In the genomic region with DNA sequence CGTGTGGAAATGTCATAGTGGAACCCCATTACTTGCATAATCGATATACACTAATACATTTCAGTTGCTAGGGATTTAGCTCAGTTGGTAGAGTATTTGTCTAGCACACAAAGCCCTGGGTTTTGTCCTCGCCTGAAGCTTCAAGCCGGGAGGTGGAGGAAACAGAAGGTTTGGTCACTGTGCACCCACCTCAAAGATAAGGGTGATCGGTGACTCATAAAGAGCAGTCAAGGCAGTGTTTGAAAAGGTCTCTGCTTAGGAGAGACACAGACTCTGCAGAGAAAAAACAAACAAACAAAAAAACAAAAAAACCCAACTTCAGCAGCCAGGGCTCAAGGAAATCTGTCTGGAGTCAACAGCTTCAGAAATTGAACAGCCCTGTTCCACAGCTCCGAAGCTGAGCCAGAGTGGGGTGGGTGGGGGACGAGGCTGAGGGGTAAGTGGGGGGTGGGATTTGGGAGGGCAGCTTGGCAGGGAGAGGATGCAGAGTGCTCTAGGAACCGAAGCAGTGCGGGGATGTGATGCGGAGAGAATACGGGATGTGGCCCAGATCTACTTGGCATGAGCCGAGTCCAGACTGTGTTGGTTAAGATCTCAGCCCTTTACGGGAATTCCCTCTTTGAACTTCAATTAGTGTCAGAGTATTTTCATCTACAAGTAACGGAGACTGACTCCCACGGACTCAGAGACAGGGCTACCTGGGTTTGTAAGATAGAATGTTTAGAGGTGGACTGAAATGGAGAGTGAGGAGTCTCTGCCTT, we compare ENCODE assay signal across 14 mouse cellular contexts. TPM values are rescaled to one million over a fixed set of nuclear protein-coding genes. Genes with fewer than 3 reads are reported as not detected.
DNase-seq lines count a peak whose midpoint lies in the region; ATAC-seq and TF ChIP-seq lines count a peak whose summit lies in the region.
"Had no signal": no experiment of that assay in that cellular context is flagged by ENCODE, and none has a peak within 500 bp of the region (broad histone marks: within the 10 kb centered on the region; RNA-seq: fewer than 3 reads in every experiment).

No protein-coding gene starts in this region.

- no peak overlapping the region for H3K4me2 ChIP-seq in forebrain, embryonic 14.5 days (ENCODE audit: low read length)
- H3K4me2 ChIP-seq in forebrain, embryonic 13.5 days = no peak overlapping the region
- H3K4me2 ChIP-seq in hindbrain, postnatal 0 days (ENCODE audit: low read depth, low read length) = no peak overlapping the region
- H3K4me2 ChIP-seq in limb, embryonic 15.5 days = no peak overlapping the region
- H3K4me2 ChIP-seq: intestine, embryonic 15.5 days; midbrain, embryonic 11.5 days had no signal

- H3K9ac ChIP-seq in forebrain, embryonic 14.5 days (ENCODE audit: low read length) = no peak overlapping the region
- no peak overlapping the region for H3K9ac ChIP-seq in forebrain, embryonic 13.5 days
- H3K9ac ChIP-seq in hindbrain, postnatal 0 days (replicated peaks; ENCODE audit: low read length) = no peak overlapping the region
- H3K9ac ChIP-seq in MEL (ENCODE audit: control insufficient read depth, low read depth, low read length, poor library complexity, severe bottlenecking) = peak overlapping the region; percentile 33
- no peak overlapping the region for H3K9ac ChIP-seq in limb, embryonic 15.5 days
- H3K9ac ChIP-seq: intestine, embryonic 15.5 days had no signal

- no peak overlapping the region for H3K27ac ChIP-seq in forebrain, embryonic 14.5 days (ENCODE audit: low read depth, low read length)
- no peak overlapping the region for H3K27ac ChIP-seq in forebrain, embryonic 13.5 days
- no peak overlapping the region for H3K27ac ChIP-seq in hindbrain, postnatal 0 days
- H3K27ac ChIP-seq in hindbrain, embryonic 10.5 days = no peak overlapping the region
- peak overlapping the region; percentile 55 for H3K27ac ChIP-seq in MEL (ENCODE audit: control insufficient read depth, low read depth, low read length)
- peak overlapping the region; percentile 18; the same call in 1 of the 2 replicates for H3K27ac ChIP-seq in limb, embryonic 15.5 days

- no peak for TF ChIP-seq POLR2A in MEL (IDR thresholded peaks at IDR 0.05; ENCODE audit: control insufficient read depth in 1 of 2, insufficient read depth in 1 of 2, low read depth in 1 of 2, low read length in 2 of 2, poor library complexity in 1 of 2)

- WGBS in forebrain, embryonic 14.5 days = 76% methylated on average over 15 of the region's 15 CpGs
- WGBS in forebrain, embryonic 13.5 days = 76% methylated on average over 15 of the region's 15 CpGs
- 63% methylated on average over 15 of the region's 15 CpGs for WGBS in hindbrain, postnatal 0 days
- WGBS in hindbrain, embryonic 10.5 days = 82% methylated on average over 15 of the region's 15 CpGs
- 51% methylated on average over 15 of the region's 15 CpGs for WGBS in limb, embryonic 15.5 days

- TF ChIP-seq RAD21 in MEL (IDR thresholded peaks at IDR 0.05; ENCODE audit: low read depth, low read length) = no peak

- TF ChIP-seq CTCF in hindbrain, postnatal 0 days (IDR thresholded peaks at IDR 0.05; ENCODE audit: low read depth) = no peak
- no peak for TF ChIP-seq CTCF in MEL (IDR thresholded peaks at IDR 0.05 in 2 of 3, conservative IDR thresholded peaks at IDR 0.05 in 1 of 3; ENCODE audit: control insufficient read depth in 1 of 3, insufficient read depth in 1 of 3, low read depth in 2 of 3, low read length in 3 of 3, poor library complexity in 1 of 3, severe bottlenecking in 1 of 3)

- no peak overlapping the region for H3K4me3 ChIP-seq in forebrain, embryonic 14.5 days (ENCODE audit: low read depth, low read length)
- no peak overlapping the region for H3K4me3 ChIP-seq in forebrain, embryonic 13.5 days
- H3K4me3 ChIP-seq in hindbrain, postnatal 0 days (ENCODE audit: low read length) = no peak overlapping the region
- H3K4me3 ChIP-seq in hindbrain, embryonic 10.5 days = no peak overlapping the region
- peak overlapping the region; percentile 2 to 35; a peak in 3 of 4 replicates for H3K4me3 ChIP-seq in MEL (ENCODE audit: control insufficient read depth in 1 of 2, insufficient read depth in 1 of 2, low read depth in 2 of 2, low read length in 2 of 2)
- no peak overlapping the region for H3K4me3 ChIP-seq in limb, embryonic 15.5 days
- H3K4me3 ChIP-seq: intestine, embryonic 15.5 days had no signal

- no peaks in the 10 kb centered on the region for H3K27me3 ChIP-seq in forebrain, embryonic 14.5 days (replicated peaks; ENCODE audit: control insufficient read depth, insufficient read depth, low read length)
- H3K27me3 ChIP-seq in forebrain, embryonic 13.5 days = no peaks in the 10 kb centered on the region
- H3K27me3 ChIP-seq in hindbrain, postnatal 0 days (ENCODE audit: insufficient read depth, low read length) = no peaks in the 10 kb centered on the region
- H3K27me3 ChIP-seq in hindbrain, embryonic 10.5 days (ENCODE audit: insufficient read depth, poor library complexity, severe bottlenecking) = no peaks in the 10 kb centered on the region
- H3K27me3 ChIP-seq in MEL (ENCODE audit: control insufficient read depth in 1 of 2, insufficient read depth in 2 of 2, low read length in 2 of 2) = no peaks in the 10 kb centered on the region
- no peaks in the 10 kb centered on the region for H3K27me3 ChIP-seq in limb, embryonic 15.5 days
- H3K27me3 ChIP-seq: intestine, embryonic 15.5 days had no signal

- H3K36me3 ChIP-seq in forebrain, embryonic 14.5 days (ENCODE audit: control insufficient read depth, insufficient read depth, low read length) = no peaks in the 10 kb centered on the region
- H3K36me3 ChIP-seq in forebrain, embryonic 13.5 days (ENCODE audit: poor library complexity, severe bottlenecking) = no peaks in the 10 kb centered on the region
- H3K36me3 ChIP-seq in hindbrain, postnatal 0 days (ENCODE audit: insufficient read depth, low read length) = no peaks in the 10 kb centered on the region
- H3K36me3 ChIP-seq in hindbrain, embryonic 10.5 days = no peaks in the 10 kb centered on the region
- H3K36me3 ChIP-seq in MEL (ENCODE audit: control insufficient read depth in 1 of 2, insufficient read depth in 2 of 2, low read length in 2 of 2) = peaks cover 0 to 43% of the 10 kb centered on the region in 2 experiments; a peak in 2 of 4 replicates
- no peaks in the 10 kb centered on the region for H3K36me3 ChIP-seq in limb, embryonic 15.5 days
- H3K36me3 ChIP-seq: intestine, embryonic 15.5 days had no signal

- no peak for ATAC-seq in forebrain, embryonic 14.5 days
- ATAC-seq in forebrain, embryonic 13.5 days = no peak; the same call in 1 of the 2 replicates
- peak; percentile 47; the same call in 1 of the 2 replicates for ATAC-seq in hindbrain, postnatal 0 days
- ATAC-seq in limb, embryonic 15.5 days (ENCODE audit: insufficient number of reproducible peaks, low FRiP score, low TSS enrichment, low read depth) = peak; percentile 59; the same call in 1 of the 2 replicates
- no peak for ATAC-seq in megakaryocyte, adult 5-6 weeks (ENCODE audit: poor library complexity, severe bottlenecking)
- ATAC-seq: intestine, embryonic 15.5 days had no signal

- H3K9me3 ChIP-seq in forebrain, embryonic 14.5 days (replicated peaks; ENCODE audit: control insufficient read depth, low read length) = no peaks in the 10 kb centered on the region
- H3K9me3 ChIP-seq in forebrain, embryonic 13.5 days (replicated peaks) = no peaks in the 10 kb centered on the region
- no peaks in the 10 kb centered on the region for H3K9me3 ChIP-seq in hindbrain, postnatal 0 days (ENCODE audit: low read length)
- H3K9me3 ChIP-seq in hindbrain, embryonic 10.5 days = no peaks in the 10 kb centered on the region
- H3K9me3 ChIP-seq in MEL (replicated peaks; ENCODE audit: insufficient read depth, low read length) = no peaks in the 10 kb centered on the region
- no peaks in the 10 kb centered on the region for H3K9me3 ChIP-seq in limb, embryonic 15.5 days
- H3K9me3 ChIP-seq: intestine, embryonic 15.5 days had no signal

- DNase-seq in forebrain, embryonic 14.5 days (ENCODE audit: low spot score) = peak; percentile 10
- peak; percentile 30 for DNase-seq in hindbrain, postnatal 0 days (ENCODE audit: low spot score)
- no peak for DNase-seq in hindbrain, embryonic 10.5 days (ENCODE audit: low spot score)
- peak; percentile 74 for DNase-seq in MEL (ENCODE audit: low read depth, low spot score)
- no peak for DNase-seq in right cerebral cortex, postnatal 10 days (ENCODE audit: low spot score in 2 of 2)
- DNase-seq: adrenal gland, postnatal 25 days; cerebellum, adult 11-12 months; lung, postnatal 10 days; thymus, postnatal 14 days had no signal

- H3K4me1 ChIP-seq in forebrain, embryonic 14.5 days (ENCODE audit: control insufficient read depth, insufficient read depth, low read length) = no peaks in the 10 kb centered on the region
- H3K4me1 ChIP-seq in forebrain, embryonic 13.5 days = no peaks in the 10 kb centered on the region
- no peaks in the 10 kb centered on the region for H3K4me1 ChIP-seq in hindbrain, postnatal 0 days (ENCODE audit: insufficient read depth, low read length)
- H3K4me1 ChIP-seq in hindbrain, embryonic 10.5 days (replicated peaks) = peaks cover 18% of the 10 kb centered on the region
- peaks cover 23 to 44% of the 10 kb centered on the region in 2 experiments for H3K4me1 ChIP-seq in MEL (ENCODE audit: control insufficient read depth in 1 of 2, insufficient read depth in 2 of 2, low read length in 2 of 2)
- H3K4me1 ChIP-seq in limb, embryonic 15.5 days = peaks cover 51% of the 10 kb centered on the region

- no peaks in the 10 kb centered on the region for H3K79me2 ChIP-seq in MEL (ENCODE audit: control insufficient read depth, insufficient read depth, low read length, poor library complexity)

- TF ChIP-seq EP300 in MEL (IDR thresholded peaks at IDR 0.05; ENCODE audit: low read depth in 1 of 2, low read length in 2 of 2) = peak; percentile 46 to 75

TF ChIP-seq in MEL, 35 proteins besides CTCF, POLR2A, EP300 and RAD21 (continues in another document):
- TF ChIP-seq TBP (IDR thresholded peaks at IDR 0.05; ENCODE audit: low read depth, low read length) = no peak
- TF ChIP-seq GATA1 (IDR thresholded peaks at IDR 0.05; ENCODE audit: low read depth, low read length) = peak; percentile 69
- peak; percentile 44; the same call in 1 of the 2 replicates for TF ChIP-seq ETS1 (IDR thresholded peaks at IDR 0.05; ENCODE audit: low read depth, low read length)

RNA-seq across cellular contexts. Expression of gene Plpp1, which starts 40.6 kb away (rescaled TPM):
- polyA plus RNA-seq in forebrain, embryonic 14.5 days (2014; fragmentation: Nextera tagmentation; extraction: Ambion mirVana) = 39.5 and 41.2 TPM in 2 replicates
- 20.6 and 27.0 TPM in 2 replicates for polyA plus RNA-seq in forebrain, embryonic 13.5 days (2015; fragmentation: Nextera tagmentation; extraction: Ambion mirVana)
- 54.0 and 64.4 TPM in 2 replicates for total RNA-seq in hindbrain, postnatal 0 days (2014; rRNA removed)
- polyA plus RNA-seq in hindbrain, postnatal 0 days (2015; fragmentation: Nextera tagmentation; extraction: Ambion mirVana) = 88.1 and 89.7 TPM in 2 replicates
- 22.6 and 25.5 TPM in 2 replicates for polyA plus RNA-seq in hindbrain, embryonic 10.5 days (2016; fragmentation: Nextera tagmentation; extraction: Ambion mirVana)
- total RNA-seq in MEL (2012; rRNA removed) = 0.10 and 0.12 TPM in 2 replicates
- polyA plus RNA-seq in MEL (2012; ENCODE audit: insufficient read depth in 1 of 2, insufficient read length in 2 of 2, low read depth in 1 of 2, low replicate concordance in 2 of 2, missing spikeins in 1 of 2) = under 1 TPM in 1 of 2 experiments, not detected in 1; 0.15 TPM
- 90.5 and 109 TPM in 2 replicates for polyA plus RNA-seq in limb, embryonic 15.5 days (2015; fragmentation: Nextera tagmentation; extraction: Ambion mirVana)
- 1.1 TPM in 2 replicates for total RNA-seq in megakaryocyte, adult 5-6 weeks (2015)
- 0.26 and 1.5 TPM in 2 replicates for total RNA-seq in megakaryocyte, adult 5-6 weeks (2017)

Comparison
In these comparisons a context has a peak if more than half of its experiments do, and no peak if none do; other contexts are left out.
1. DNase-seq: peak in forebrain, embryonic 14.5 days (single experiment), hindbrain, postnatal 0 days (single experiment) and MEL (single experiment); none in hindbrain, embryonic 10.5 days (single experiment) and right cerebral cortex, postnatal 10 days (0 of 2).
2. ATAC-seq: peak in hindbrain, postnatal 0 days (single experiment) and limb, embryonic 15.5 days (single experiment); none in forebrain, embryonic 14.5 days (single experiment), forebrain, embryonic 13.5 days (single experiment) and megakaryocyte, adult 5-6 weeks (single experiment).
3. H3K27ac ChIP-seq: peak in MEL (single experiment) and limb, embryonic 15.5 days (single experiment); none in forebrain, embryonic 14.5 days (single experiment), forebrain, embryonic 13.5 days (single experiment), hindbrain, postnatal 0 days (single experiment) and hindbrain, embryonic 10.5 days (single experiment).
4. H3K4me3 ChIP-seq: peak in MEL (2 of 2); none in forebrain, embryonic 14.5 days (single experiment), forebrain, embryonic 13.5 days (single experiment), hindbrain, postnatal 0 days (single experiment), hindbrain, embryonic 10.5 days (single experiment) and limb, embryonic 15.5 days (single experiment).
5. RNA of gene Plpp1, which starts 40.6 kb away (polyA plus RNA-seq): 90.5 to 109 TPM in limb, embryonic 15.5 days, 88.1 to 89.7 TPM in hindbrain, postnatal 0 days, 39.5 to 41.2 TPM in forebrain, embryonic 14.5 days, 22.6 to 25.5 TPM in hindbrain, embryonic 10.5 days and 20.6 to 27.0 TPM in forebrain, embryonic 13.5 days; 0.15 TPM in MEL; every median in the first group is over 10 times any median in the second.